Mouse (Mus musculus): ENCODE measurements around the gene Pttg1ip. TPM values are rescaled to one million over a fixed set of nuclear protein-coding genes. Genes with fewer than 3 reads are reported as not detected.

Gene Pttg1ip
- polyA plus RNA-seq, 1 experiment: 74.8 TPM

DNA sequence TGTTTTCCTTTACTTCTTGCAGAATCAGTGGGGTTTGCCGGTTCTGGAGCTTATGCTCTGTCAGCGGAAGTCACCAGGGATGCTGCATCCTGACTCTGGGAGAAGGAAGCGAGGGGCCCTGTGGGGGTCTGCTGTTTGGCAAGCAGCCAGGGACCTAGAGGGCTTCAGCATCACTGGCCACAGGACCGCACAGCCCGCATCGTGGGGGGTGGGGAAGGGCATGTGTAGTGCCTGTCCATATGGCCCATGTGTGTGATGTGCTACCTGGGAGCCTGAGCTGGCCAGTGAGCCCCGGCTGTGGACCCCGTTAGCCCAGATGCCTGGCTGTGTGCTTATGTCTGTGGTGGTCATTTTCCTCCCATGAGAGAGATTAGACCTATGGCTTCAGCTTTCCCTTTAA lies 8.2 kb downstream of the Pttg1ip start:
- TF ChIP-seq CTCF (IDR thresholded peaks at IDR 0.05; ENCODE audit: borderline replicate concordance, extremely low read depth, insufficient read depth, insufficient read length): no peak
- TF ChIP-seq POLR2A (IDR thresholded peaks at IDR 0.05; ENCODE audit: borderline replicate concordance, extremely low read depth, insufficient read depth, insufficient read length, poor library complexity, severe bottlenecking): no peak
- no peak for DNase-seq (ENCODE audit: low read depth)

DNA sequence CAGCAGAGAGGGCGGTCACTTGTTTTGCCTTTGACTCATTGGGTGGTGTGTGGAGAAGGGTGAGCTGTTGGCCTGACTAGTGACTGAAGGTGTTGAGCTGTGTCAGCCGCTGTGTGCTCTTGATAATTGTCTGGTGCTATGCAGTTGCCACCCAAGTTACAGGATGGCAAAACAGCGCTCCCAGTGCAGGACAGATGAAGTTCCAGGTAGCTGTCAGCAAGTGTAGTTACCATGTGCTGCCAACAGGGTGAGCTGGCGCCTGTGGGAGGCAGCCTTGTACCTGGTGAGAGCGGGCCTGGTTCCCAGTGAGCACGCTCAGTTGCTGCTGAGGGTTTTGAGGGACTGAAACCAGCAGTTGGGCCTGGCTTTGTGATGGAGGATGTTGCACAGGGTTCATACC lies 9.3 kb downstream of the Pttg1ip start:
- TF ChIP-seq POLR2A (IDR thresholded peaks at IDR 0.05; ENCODE audit: borderline replicate concordance, extremely low read depth, insufficient read depth, insufficient read length, poor library complexity, severe bottlenecking) (no peak), CTCF (IDR thresholded peaks at IDR 0.05; ENCODE audit: borderline replicate concordance, extremely low read depth, insufficient read depth, insufficient read length) (peak; percentile 72)
- peak; percentile 53 for DNase-seq (ENCODE audit: low read depth)

DNA sequence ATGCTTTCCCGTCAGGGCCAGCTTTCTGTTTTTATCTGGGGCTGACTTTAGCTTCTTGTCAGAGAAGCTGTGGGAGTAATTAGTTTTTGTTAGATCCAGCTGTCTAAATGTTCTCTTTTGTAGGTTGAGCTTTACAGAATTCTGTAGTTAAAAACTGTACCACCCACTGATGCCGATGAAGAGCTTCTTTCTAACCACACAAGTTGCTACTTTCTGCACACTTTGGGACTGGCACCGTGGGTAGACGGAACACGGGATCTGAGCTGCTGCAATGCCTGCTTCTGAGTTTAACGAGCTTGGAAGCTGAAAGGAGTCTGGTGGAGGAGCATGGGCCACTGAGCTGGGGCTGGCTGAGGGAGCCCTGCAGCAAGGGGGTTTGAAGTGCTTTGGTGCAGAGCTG lies 10.0 kb downstream of the Pttg1ip start:
- TF ChIP-seq POLR2A (IDR thresholded peaks at IDR 0.05; ENCODE audit: borderline replicate concordance, extremely low read depth, insufficient read depth, insufficient read length, poor library complexity, severe bottlenecking): no peak
- no peak for TF ChIP-seq CTCF (IDR thresholded peaks at IDR 0.05; ENCODE audit: borderline replicate concordance, extremely low read depth, insufficient read depth, insufficient read length)
- no peak for DNase-seq (ENCODE audit: low read depth)

DNA sequence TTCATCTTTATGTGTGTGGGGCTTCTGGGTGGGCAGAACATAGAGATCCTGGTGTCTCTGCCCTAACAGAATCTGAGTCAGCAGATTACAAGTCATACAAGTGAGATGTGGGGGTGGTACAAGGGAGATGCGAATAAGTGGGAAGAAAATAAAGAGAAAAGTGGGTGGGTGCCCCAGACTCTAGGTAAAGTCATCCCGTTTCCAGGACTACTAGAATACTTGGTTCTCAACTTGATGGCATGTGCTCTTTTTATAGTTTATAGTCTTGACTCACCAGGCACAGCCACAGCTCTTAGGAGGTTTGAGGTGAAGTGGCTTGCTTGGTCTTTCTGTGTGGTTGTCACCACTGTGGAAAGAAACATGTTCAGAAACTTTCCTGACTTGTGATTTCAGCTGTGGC lies 14.5 kb downstream of the Pttg1ip start:
- TF ChIP-seq POLR2A (IDR thresholded peaks at IDR 0.05; ENCODE audit: borderline replicate concordance, extremely low read depth, insufficient read depth, insufficient read length, poor library complexity, severe bottlenecking): no peak
- no peak for DNase-seq (ENCODE audit: low read depth)

DNA sequence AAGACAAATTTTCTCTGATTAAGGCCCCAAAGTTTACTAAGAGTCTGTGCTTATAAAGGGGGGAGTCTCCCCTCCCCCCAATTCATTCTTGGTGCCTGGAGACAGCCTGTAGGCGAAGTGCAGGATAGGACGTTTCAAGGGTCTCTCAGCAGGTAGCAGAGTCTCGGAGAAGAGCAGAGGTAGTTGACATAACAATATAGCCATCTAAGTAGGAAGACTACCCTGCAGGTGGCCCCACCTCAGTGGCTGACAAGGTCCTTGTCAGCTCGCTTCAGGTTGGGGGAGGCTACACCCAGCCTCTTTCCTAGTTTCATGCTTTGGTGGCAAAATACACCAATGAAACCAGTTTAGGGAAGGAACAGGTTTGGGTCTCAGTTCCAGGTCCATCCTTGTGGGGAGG lies 21.5 kb downstream of the Pttg1ip start:
- TF ChIP-seq CTCF (IDR thresholded peaks at IDR 0.05; ENCODE audit: borderline replicate concordance, extremely low read depth, insufficient read depth, insufficient read length): no peak
- TF ChIP-seq POLR2A (IDR thresholded peaks at IDR 0.05; ENCODE audit: borderline replicate concordance, extremely low read depth, insufficient read depth, insufficient read length, poor library complexity, severe bottlenecking): no peak
- DNase-seq (ENCODE audit: low read depth): no peak

DNA sequence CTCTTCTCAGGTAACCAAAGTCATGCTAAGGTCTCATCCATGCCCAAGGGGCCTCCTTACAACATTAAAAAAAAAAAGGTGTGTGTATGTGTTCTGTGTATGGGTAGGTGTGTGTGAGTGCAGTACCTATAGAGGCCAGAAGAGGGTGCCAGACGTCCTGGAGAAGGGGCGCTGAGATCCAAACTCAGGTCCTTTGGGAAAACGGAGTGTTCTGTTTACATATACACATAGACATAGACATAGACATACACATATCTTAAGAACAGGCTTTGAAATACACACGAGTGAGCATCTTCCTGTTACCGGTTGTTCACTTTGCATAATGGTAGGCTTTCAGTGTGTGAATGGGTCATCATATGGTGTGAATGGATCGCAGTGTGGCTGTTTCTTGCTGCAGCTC lies 22.6 kb downstream of the Pttg1ip start:
- no peak for DNase-seq (ENCODE audit: low read depth)
- peak; percentile 28; the same call in 1 of the 2 replicates for TF ChIP-seq CTCF (IDR thresholded peaks at IDR 0.05; ENCODE audit: borderline replicate concordance, extremely low read depth, insufficient read depth, insufficient read length)
- no peak for TF ChIP-seq POLR2A (IDR thresholded peaks at IDR 0.05; ENCODE audit: borderline replicate concordance, extremely low read depth, insufficient read depth, insufficient read length, poor library complexity, severe bottlenecking)

DNA sequence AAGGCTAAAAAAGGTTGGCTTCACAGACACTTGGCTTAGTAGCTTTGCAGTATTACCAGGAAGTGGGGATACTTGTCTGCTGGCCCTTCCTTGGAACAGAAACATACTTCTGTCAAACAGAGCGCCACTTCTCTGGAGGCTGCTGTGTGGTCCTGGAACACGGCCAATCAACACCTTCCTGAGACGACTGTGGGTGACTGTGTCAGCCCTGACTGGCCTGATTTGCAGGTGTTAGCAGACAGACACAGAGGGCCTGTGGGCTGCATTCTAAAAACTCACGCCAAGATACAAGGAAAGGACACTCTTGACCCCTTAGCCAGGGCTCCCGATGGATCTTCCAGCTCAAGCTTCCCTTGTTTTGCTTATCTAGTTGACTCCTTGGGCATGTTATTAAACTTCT lies 23.4 kb downstream of the Pttg1ip start:
- no peak for TF ChIP-seq POLR2A (IDR thresholded peaks at IDR 0.05; ENCODE audit: borderline replicate concordance, extremely low read depth, insufficient read depth, insufficient read length, poor library complexity, severe bottlenecking)
- TF ChIP-seq CTCF (IDR thresholded peaks at IDR 0.05; ENCODE audit: borderline replicate concordance, extremely low read depth, insufficient read depth, insufficient read length): no peak
- peak; percentile 15 for DNase-seq (ENCODE audit: low read depth)

DNA sequence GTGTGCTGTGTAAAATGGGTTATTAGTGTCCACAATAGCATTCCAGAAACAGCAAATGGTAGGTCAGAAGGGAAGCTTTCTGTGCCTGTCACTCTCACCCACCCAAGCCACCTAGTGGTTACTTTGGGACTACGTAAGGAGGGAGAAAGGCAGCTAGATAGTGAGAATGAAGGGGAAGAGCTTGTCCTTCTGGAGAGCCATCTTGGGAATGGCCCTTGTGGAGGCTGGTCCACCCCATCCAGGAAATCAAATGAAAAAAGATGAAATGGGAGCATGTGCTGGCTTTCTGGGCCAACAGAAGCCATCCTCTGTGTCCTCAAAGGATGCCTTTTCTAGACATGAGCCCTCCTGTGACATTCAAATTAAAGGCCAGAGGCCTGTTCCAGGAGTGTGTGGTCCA lies 23.8 kb downstream of the Pttg1ip start:
- peak; percentile 57 for DNase-seq (ENCODE audit: low read depth)
- TF ChIP-seq CTCF (IDR thresholded peaks at IDR 0.05; ENCODE audit: borderline replicate concordance, extremely low read depth, insufficient read depth, insufficient read length): peak; percentile 53; the same call in 1 of the 2 replicates
- no peak for TF ChIP-seq POLR2A (IDR thresholded peaks at IDR 0.05; ENCODE audit: borderline replicate concordance, extremely low read depth, insufficient read depth, insufficient read length, poor library complexity, severe bottlenecking)

DNA sequence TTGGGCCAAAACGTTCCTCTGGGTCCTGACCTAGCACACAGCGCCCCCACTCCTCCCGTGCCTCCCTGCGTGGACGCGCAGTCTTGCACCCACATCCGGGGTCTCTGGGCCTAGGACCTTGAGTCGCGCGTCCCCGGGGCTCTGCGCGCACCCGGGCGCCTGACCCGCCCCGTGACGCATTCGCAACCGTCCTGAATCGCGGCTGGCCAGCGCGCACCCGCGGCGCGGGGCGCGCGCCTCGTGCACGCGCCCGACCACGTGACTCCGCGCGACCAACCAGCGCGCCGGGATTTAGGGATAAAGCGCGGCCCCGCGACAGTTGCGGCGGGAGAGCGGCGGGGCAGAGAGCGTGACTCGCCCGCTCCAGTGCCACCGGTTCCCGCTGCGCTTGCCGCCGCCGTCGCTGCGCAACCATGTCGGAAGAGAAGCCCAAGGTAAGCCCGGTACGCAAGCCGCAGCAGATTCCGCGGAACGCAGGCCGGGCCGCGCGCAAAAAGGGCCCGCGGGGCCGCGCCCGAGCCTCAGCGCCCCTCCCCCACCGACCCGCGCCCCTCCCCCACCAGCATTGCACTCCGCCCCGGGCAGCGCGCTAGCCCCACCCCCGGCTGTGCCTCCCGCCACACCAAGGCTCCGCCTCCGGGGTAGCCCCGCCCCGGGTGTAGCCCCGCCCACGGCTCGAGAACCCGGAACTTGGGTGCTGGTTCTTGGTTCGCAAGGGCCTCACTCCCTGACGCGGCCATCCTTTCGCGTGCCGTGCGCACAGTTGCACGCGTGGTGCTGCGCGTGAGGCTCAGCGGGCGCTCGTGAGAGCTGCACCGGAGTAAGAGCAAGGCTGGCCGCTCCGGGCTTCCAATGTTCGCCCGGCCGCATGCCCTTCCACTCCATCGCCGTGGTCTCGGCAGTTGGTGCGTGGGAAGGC lies 24.6 kb downstream of the Pttg1ip start, which contains the start of the genes Sumo3 and Gm49325:
TSS of gene Sumo3 (plus strand) at position 190 of the 919 bp plus-strand sequence.
TSS of gene Gm49325 (plus strand) at position 290 of the 919 bp plus-strand sequence.
- DNase-seq (ENCODE audit: low read depth): peak; percentile 93
- TF ChIP-seq POLR2A (IDR thresholded peaks at IDR 0.05; ENCODE audit: borderline replicate concordance, extremely low read depth, insufficient read depth, insufficient read length, poor library complexity, severe bottlenecking) (peak; percentile 78; the same call in 1 of the 2 replicates), CTCF (IDR thresholded peaks at IDR 0.05; ENCODE audit: borderline replicate concordance, extremely low read depth, insufficient read depth, insufficient read length) (no peak)

DNA sequence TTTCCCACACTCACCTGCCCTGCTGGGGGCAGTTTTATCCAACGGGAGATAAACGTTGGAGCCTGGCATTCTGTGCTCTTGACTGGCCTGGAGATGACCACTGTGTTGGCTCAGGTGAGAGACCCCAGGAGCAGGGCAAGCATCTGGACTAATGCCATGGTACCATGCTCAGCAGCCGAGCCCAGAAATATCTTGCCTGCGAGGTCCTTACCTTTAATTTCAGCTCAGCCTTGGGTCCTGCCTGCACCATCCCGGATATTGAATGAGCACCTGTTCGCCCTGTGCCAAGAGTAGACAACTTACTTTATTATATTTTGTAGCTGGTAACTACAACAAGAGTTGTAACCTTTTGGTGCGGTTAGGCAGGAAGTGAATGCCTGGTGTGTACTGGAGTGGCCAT lies 25.3 kb downstream of the Pttg1ip start:
- DNase-seq (ENCODE audit: low read depth): no peak
- no peak for TF ChIP-seq CTCF (IDR thresholded peaks at IDR 0.05; ENCODE audit: borderline replicate concordance, extremely low read depth, insufficient read depth, insufficient read length)
- TF ChIP-seq POLR2A (IDR thresholded peaks at IDR 0.05; ENCODE audit: borderline replicate concordance, extremely low read depth, insufficient read depth, insufficient read length, poor library complexity, severe bottlenecking): no peak

DNA sequence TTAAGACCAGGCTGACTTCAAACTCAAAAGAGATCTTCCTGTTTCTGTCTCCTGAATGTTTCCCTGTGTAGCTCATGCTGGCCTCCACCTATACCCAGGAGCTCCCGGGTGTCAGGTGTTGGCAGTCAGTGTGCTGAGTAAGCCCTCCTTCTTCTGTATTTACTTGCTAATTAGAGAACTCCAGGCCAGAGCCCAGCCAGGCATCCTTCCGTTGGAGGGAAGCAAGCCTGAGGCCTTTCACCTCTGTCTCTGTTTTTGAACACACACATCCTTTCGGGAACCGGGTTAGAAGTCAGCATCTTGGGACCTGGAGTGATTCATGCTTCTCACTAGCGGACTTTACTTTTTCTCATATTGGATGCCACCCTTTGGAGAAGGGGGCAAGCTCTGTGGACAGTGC lies 25.9 kb downstream of the Pttg1ip start:
- no peak for TF ChIP-seq POLR2A (IDR thresholded peaks at IDR 0.05; ENCODE audit: borderline replicate concordance, extremely low read depth, insufficient read depth, insufficient read length, poor library complexity, severe bottlenecking)
- DNase-seq (ENCODE audit: low read depth): no peak

DNA sequence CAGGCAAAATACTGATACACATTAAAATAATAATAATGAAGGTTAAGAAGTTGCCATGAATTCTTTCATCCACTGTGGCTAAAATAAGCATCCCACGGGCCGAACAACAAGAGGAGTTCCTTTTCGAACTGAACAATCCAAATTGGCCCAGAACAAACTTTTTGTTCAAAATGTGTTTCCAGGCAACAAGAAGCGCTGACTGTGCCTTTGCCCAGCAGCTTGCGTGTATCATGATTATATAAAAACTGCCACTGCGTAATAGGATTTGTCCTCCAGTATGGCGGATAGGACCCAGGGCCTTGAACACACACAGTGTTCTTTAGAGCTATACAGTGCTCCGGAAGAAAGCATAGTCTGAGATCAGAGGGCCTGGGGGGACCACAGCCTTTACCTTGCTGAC lies 27.1 kb downstream of the Pttg1ip start:
- DNase-seq (ENCODE audit: low read depth): no peak
- TF ChIP-seq POLR2A (IDR thresholded peaks at IDR 0.05; ENCODE audit: borderline replicate concordance, extremely low read depth, insufficient read depth, insufficient read length, poor library complexity, severe bottlenecking) (no peak), CTCF (IDR thresholded peaks at IDR 0.05; ENCODE audit: borderline replicate concordance, extremely low read depth, insufficient read depth, insufficient read length) (no peak)
